Comparison of ENCODE assay signal across 8 mouse cellular contexts in the genomic region with DNA sequence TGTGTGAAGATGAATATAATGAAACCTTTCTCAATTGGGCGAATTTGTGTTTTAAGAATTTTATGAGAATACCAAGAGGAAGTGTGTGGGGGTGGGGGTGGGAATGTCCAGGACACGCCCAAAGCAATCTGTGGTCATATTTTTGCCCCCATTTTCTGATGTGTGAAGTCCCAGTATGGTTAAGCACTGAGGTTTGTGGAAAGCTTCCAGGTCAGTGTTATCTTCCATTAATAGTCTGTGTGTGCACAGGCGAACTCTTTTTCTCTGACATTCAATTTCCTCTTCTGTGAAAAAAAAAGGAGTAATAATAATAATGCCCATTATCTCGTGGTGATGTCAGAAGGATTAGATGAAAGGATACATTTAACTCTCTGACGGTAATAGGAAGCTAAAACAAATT. TPM values are rescaled to one million over a fixed set of nuclear protein-coding genes. Genes with fewer than 3 reads are reported as not detected.
A peak's percentile ranks its signal among the peaks of the same experiment; 100 is the strongest.
DNase-seq lines count a peak whose midpoint lies in the region; ATAC-seq and TF ChIP-seq lines count a peak whose summit lies in the region.

No protein-coding gene starts in this region.

- no peak for TF ChIP-seq POLR2A in brain, embryonic 14.5 days (IDR thresholded peaks at IDR 0.05; ENCODE audit: borderline replicate concordance, extremely low read depth, insufficient read depth, insufficient read length, poor library complexity, severe bottlenecking)

- ATAC-seq in heart, embryonic 12.5 days (ENCODE audit: insufficient number of reproducible peaks, low FRiP score): no peak
- ATAC-seq in hindbrain, embryonic 11.5 days (ENCODE audit: low FRiP score): peak; percentile 68
- peak; percentile 72 for ATAC-seq in midbrain, embryonic 13.5 days

- no peak for DNase-seq in heart, adult 8-10 months (ENCODE audit: low spot score)
- DNase-seq in brain, embryonic 14.5 days (ENCODE audit: low read depth): peak; percentile 73
- no peak for DNase-seq in hindbrain, embryonic 11.5 days (ENCODE audit: low spot score)
- DNase-seq in thymus, postnatal 10 days (ENCODE audit: low spot score in 2 of 2): no peak
- no peak for DNase-seq in ovary, adult 18-20 months (ENCODE audit: low spot score)
- no peak for DNase-seq in testis, postnatal 10 days (ENCODE audit: low spot score)

- H3K9ac ChIP-seq in heart, embryonic 12.5 days: no peak overlapping the region
- 0 out of 2 replicates have a peak overlapping the region, but pooled peaks have one; percentile 7 for H3K9ac ChIP-seq in hindbrain, embryonic 11.5 days (ENCODE audit: low read depth, low read length)
- H3K9ac ChIP-seq in midbrain, embryonic 13.5 days (replicated peaks): 0 out of 2 replicates have a peak overlapping the region, but pooled peaks have one; percentile 36

- H3K27me3 ChIP-seq in heart, embryonic 12.5 days (replicated peaks): no peaks in the 10 kb centered on the region
- no peaks in the 10 kb centered on the region for H3K27me3 ChIP-seq in hindbrain, embryonic 11.5 days (ENCODE audit: control insufficient read depth, insufficient read depth, low read length)
- no peaks in the 10 kb centered on the region for H3K27me3 ChIP-seq in midbrain, embryonic 13.5 days

- 0 out of 2 replicates have a peak, but pooled peaks cover 16% of the 10 kb centered on the region for H3K4me1 ChIP-seq in heart, embryonic 12.5 days (replicated peaks)
- no peaks in the 10 kb centered on the region for H3K4me1 ChIP-seq in hindbrain, embryonic 11.5 days (replicated peaks; ENCODE audit: control insufficient read depth, insufficient read depth, low read length)
- peaks cover 9% of the 10 kb centered on the region; the same call in 1 of the 2 replicates for H3K4me1 ChIP-seq in midbrain, embryonic 13.5 days (replicated peaks)

- no peaks in the 10 kb centered on the region for H3K9me3 ChIP-seq in heart, embryonic 12.5 days (replicated peaks)
- H3K9me3 ChIP-seq in hindbrain, embryonic 11.5 days (ENCODE audit: control insufficient read depth, low read length): no peaks in the 10 kb centered on the region
- H3K9me3 ChIP-seq in midbrain, embryonic 13.5 days: no peaks in the 10 kb centered on the region

- H3K4me3 ChIP-seq in heart, embryonic 12.5 days: no peak overlapping the region
- no peak overlapping the region for H3K4me3 ChIP-seq in hindbrain, embryonic 11.5 days (ENCODE audit: low read depth, low read length)
- no peak overlapping the region for H3K4me3 ChIP-seq in midbrain, embryonic 13.5 days (replicated peaks)

- peak overlapping the region; percentile 60 for H3K4me2 ChIP-seq in heart, embryonic 12.5 days
- no peak overlapping the region for H3K4me2 ChIP-seq in hindbrain, embryonic 11.5 days (replicated peaks; ENCODE audit: low read depth, low read length)
- peak overlapping the region; percentile 18; the same call in 1 of the 2 replicates for H3K4me2 ChIP-seq in midbrain, embryonic 13.5 days (replicated peaks)

- TF ChIP-seq CTCF in brain, embryonic 14.5 days (IDR thresholded peaks at IDR 0.05; ENCODE audit: borderline replicate concordance, extremely low read depth, insufficient read depth, insufficient read length): no peak

- WGBS in heart, embryonic 12.5 days: 49% methylated on average over 5 of the region's 5 CpGs
- WGBS in hindbrain, embryonic 11.5 days: 76% methylated on average over 5 of the region's 5 CpGs
- WGBS in midbrain, embryonic 13.5 days: 49% methylated on average over 5 of the region's 5 CpGs

- no peak overlapping the region for H3K27ac ChIP-seq in heart, embryonic 12.5 days (ENCODE audit: poor library complexity, severe bottlenecking)
- H3K27ac ChIP-seq in hindbrain, embryonic 11.5 days (ENCODE audit: low read depth, low read length): no peak overlapping the region; the same call in 1 of the 2 replicates
- H3K27ac ChIP-seq in midbrain, embryonic 13.5 days: peak overlapping the region; percentile 80

- no peaks in the 10 kb centered on the region for H3K36me3 ChIP-seq in heart, embryonic 12.5 days
- no peaks in the 10 kb centered on the region for H3K36me3 ChIP-seq in hindbrain, embryonic 11.5 days (ENCODE audit: control insufficient read depth, insufficient read depth, low read length)
- H3K36me3 ChIP-seq in midbrain, embryonic 13.5 days: no peaks in the 10 kb centered on the region

RNA-seq across cellular contexts. Expression of a gene that starts 33.5 kb away (rescaled TPM):
- 396 and 405 TPM in 2 replicates for polyA plus RNA-seq in heart, embryonic 12.5 days (2016; fragmentation: Nextera tagmentation; extraction: Ambion mirVana)
- 1,000 to 10,000 TPM; 1,104 to 1,310 (median 1,185) TPM for total RNA-seq in heart, adult 8-10 months (2022)
- 9.6 and 18.0 TPM in 2 replicates for polyA plus RNA-seq in brain, embryonic 14.5 days (2012; rRNA removed)
- 60.3 and 62.0 TPM in 2 replicates for polyA plus RNA-seq in hindbrain, embryonic 11.5 days (2014; fragmentation: Nextera tagmentation; extraction: Ambion mirVana)
- 37.5 and 37.8 TPM in 2 replicates for polyA plus RNA-seq in midbrain, embryonic 13.5 days (2015; fragmentation: Nextera tagmentation; extraction: Ambion mirVana)

RNA-seq across cellular contexts. Expression of a gene that starts 48.6 kb away (rescaled TPM):
- 492 and 517 TPM in 2 replicates for polyA plus RNA-seq in heart, embryonic 12.5 days (2016; fragmentation: Nextera tagmentation; extraction: Ambion mirVana)
- 10 to 100 TPM; 29.3 to 41.7 (median 34.9) TPM for total RNA-seq in heart, adult 8-10 months (2022)
- polyA plus RNA-seq in brain, embryonic 14.5 days (2012; rRNA removed): 1.3 and 1.4 TPM in 2 replicates
- 9.6 and 14.5 TPM in 2 replicates for polyA plus RNA-seq in hindbrain, embryonic 11.5 days (2014; fragmentation: Nextera tagmentation; extraction: Ambion mirVana)
- 0.76 TPM in 1 of 2 replicates, not detected in the other for polyA plus RNA-seq in midbrain, embryonic 13.5 days (2015; fragmentation: Nextera tagmentation; extraction: Ambion mirVana)

Comparison
In these comparisons a context has a peak if more than half of its experiments do, and no peak if none do; other contexts are left out.
1. RNA of a gene that starts 48.6 kb away (polyA plus RNA-seq): 492 to 517 TPM in heart, embryonic 12.5 days; 9.6 to 14.5 TPM in hindbrain, embryonic 11.5 days, 1.3 to 1.4 TPM in brain, embryonic 14.5 days and 0.76 TPM in midbrain, embryonic 13.5 days; every median in the first group is over 10 times any median in the second.